Mouse (Mus musculus): ENCODE data around the gene Egln3.

The Egln3 gene

GRCm38 (mm10) chr12:54203656-54204045 is at the start of gene Egln3:
Egln3 (minus strand) TSS chr12:54203860.
- DNase-seq (ENCODE audit: low read depth, low spot score) = peak; percentile 82

- DNase-seq (ENCODE audit: low read depth, low spot score) = no peak
Measured at GRCm38 (mm10) chr12:54253449-54253848, 49.8 kb upstream of the Egln3 start.

- no peak for DNase-seq (ENCODE audit: low read depth, low spot score)
Measured at GRCm38 (mm10) chr12:54251942-54252400, 48.3 kb upstream of the Egln3 start.

- DNase-seq (ENCODE audit: low read depth, low spot score) = no peak
Measured at GRCm38 (mm10) chr12:54247835-54248234, 44.2 kb upstream of the Egln3 start.

- no peak for DNase-seq (ENCODE audit: low read depth, low spot score)
Measured at GRCm38 (mm10) chr12:54243158-54243557, 39.5 kb upstream of the Egln3 start.

- no peak for DNase-seq (ENCODE audit: low read depth, low spot score)
Measured at GRCm38 (mm10) chr12:54241976-54242375, 38.3 kb upstream of the Egln3 start.

- no peak for DNase-seq (ENCODE audit: low read depth, low spot score)
Measured at GRCm38 (mm10) chr12:54233794-54234193, 30.1 kb upstream of the Egln3 start.

- no peak for DNase-seq (ENCODE audit: low read depth, low spot score)
Measured at GRCm38 (mm10) chr12:54232996-54233603, 29.4 kb upstream of the Egln3 start.

- peak; percentile 36 for DNase-seq (ENCODE audit: low read depth, low spot score)
Measured at GRCm38 (mm10) chr12:54232456-54232855, 28.8 kb upstream of the Egln3 start.

GRCm38 (mm10) chr12:54227551-54227950 is 23.9 kb upstream of the Egln3 start:
- no peak for DNase-seq (ENCODE audit: low read depth, low spot score)

GRCm38 (mm10) chr12:54226341-54226740 is 22.7 kb upstream of the Egln3 start:
- no peak for DNase-seq (ENCODE audit: low read depth, low spot score)

- no peak for DNase-seq (ENCODE audit: low read depth, low spot score)
Measured at GRCm38 (mm10) chr12:54225610-54226009, 21.9 kb upstream of the Egln3 start.

GRCm38 (mm10) chr12:54225090-54225489 is 21.4 kb upstream of the Egln3 start:
- DNase-seq (ENCODE audit: low read depth, low spot score) = no peak

GRCm38 (mm10) chr12:54222036-54222760 is 18.5 kb upstream of the Egln3 start:
- no peak for DNase-seq (ENCODE audit: low read depth, low spot score)

- DNase-seq (ENCODE audit: low read depth, low spot score) = no peak
Measured at GRCm38 (mm10) chr12:54216673-54217072, 13.0 kb upstream of the Egln3 start.

GRCm38 (mm10) chr12:54214426-54214825 is 10.8 kb upstream of the Egln3 start:
- no peak for DNase-seq (ENCODE audit: low read depth, low spot score)

GRCm38 (mm10) chr12:54213871-54214270 is 10.2 kb upstream of the Egln3 start:
- no peak for DNase-seq (ENCODE audit: low read depth, low spot score)

GRCm38 (mm10) chr12:54213230-54213629 is 9.6 kb upstream of the Egln3 start:
- DNase-seq (ENCODE audit: low read depth, low spot score) = no peak

- no peak for DNase-seq (ENCODE audit: low read depth, low spot score)
Measured at GRCm38 (mm10) chr12:54209182-54209563, 5.5 kb upstream of the Egln3 start.

- no peak for DNase-seq (ENCODE audit: low read depth, low spot score)
Measured at GRCm38 (mm10) chr12:54208433-54209181, 4.9 kb upstream of the Egln3 start.

- DNase-seq (ENCODE audit: low read depth, low spot score) = no peak
Measured at GRCm38 (mm10) chr12:54205731-54206130, 2.1 kb upstream of the Egln3 start.

- DNase-seq (ENCODE audit: low read depth, low spot score) = peak; percentile 62
Measured at GRCm38 (mm10) chr12:54205195-54205594, 1.5 kb upstream of the Egln3 start.

Data from mesoderm, embryonic 11.5 days (tissue).